Mouse (Mus musculus): ENCODE results near the gene Gpc6. TPM values are rescaled to one million over a fixed set of nuclear protein-coding genes. Genes with fewer than 3 reads are reported as not detected.

The Gpc6 gene
- polyA plus RNA-seq, 1 experiment = 0.40 TPM

DNA sequence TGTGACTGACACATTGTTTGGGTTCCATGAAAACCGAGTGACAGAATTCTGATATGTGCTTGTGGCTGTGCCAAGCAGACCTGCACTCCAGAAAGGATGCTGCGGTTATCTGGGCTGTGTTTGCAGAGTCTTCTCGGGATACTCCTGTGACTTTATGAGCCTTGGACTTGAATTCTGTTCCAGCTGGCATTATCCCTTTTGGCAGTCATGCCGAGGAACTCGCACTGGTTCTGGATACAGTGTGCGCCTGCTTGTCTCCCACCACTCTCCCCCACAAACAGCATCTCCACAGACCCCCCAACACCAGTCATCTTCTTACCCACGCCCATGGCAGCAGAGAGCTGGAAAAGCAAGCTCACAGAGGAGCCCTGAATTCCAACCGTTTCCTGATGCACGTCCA is 1084.4 kb downstream of the Gpc6 start:
- no peak for DNase-seq (ENCODE audit: low read depth, low spot score)
- WGBS = 41% methylated on average over 9 of the region's 9 CpGs

- DNase-seq (ENCODE audit: low read depth, low spot score) = no peak
- WGBS = 83% methylated on average over 8 of the region's 8 CpGs
Measured at GRCm38 (mm10) chr14:118013237-118013636, 1088.1 kb downstream of the Gpc6 start.

DNA sequence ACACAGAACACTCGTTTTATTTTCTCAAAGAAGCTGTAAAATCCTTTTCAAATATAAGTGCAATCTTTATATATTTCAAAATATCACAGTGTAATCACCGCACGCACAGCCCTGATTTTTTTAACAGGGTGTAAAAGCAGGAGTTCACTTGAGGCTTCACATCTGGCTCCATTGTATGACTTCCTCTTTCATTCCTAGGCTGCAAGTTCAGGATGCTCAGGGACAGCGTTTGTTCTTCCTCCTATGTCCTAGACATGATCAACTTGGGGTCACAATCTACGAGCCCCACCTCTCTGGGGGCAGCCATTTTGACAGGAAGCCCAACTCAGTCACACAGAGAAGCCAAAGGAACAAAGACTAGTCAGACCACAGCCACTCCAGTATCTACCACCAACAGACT is 1094.2 kb downstream of the Gpc6 start:
- 18% methylated on average over 5 of the region's 5 CpGs for WGBS
- no peak for DNase-seq (ENCODE audit: low read depth, low spot score)

DNA sequence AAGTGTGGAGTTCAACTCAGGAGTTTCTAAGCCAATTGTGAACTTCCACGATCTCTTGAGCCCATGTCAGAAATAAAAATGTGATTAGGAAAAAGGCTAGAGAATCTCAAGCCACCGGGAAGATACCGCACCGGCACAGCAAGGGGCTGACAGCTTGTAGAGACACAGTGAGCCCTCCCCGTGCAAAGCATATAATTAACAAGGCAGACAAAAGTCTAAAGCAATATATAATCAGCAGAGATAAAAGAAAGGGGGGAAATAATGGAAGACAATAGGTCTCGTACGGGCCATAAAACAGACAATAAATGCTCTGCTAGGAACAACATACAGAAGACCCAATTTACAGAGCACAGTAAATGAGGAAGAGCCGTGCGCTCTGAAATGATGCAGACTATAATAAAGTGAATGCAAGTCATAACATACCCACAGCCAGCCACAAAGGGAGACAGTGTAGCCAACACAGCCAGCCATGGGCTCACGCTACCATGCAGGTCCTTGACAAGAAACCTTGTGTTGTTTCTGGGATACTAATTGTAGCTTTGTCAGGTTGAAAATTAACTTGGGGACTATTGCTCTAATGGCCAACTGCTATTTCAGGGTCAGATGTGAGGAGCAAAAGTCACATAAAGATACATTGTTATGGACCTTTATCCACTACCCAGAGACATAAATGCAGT is 1096.9 kb downstream of the Gpc6 start:
- WGBS = 42% methylated on average over 10 of the region's 10 CpGs
- no peak for DNase-seq (ENCODE audit: low read depth, low spot score)
